Mouse (Mus musculus) left cerebral cortex, adult 2 months (tissue): ENCODE data around the gene Tbxas1. TPM values are rescaled to one million over a fixed set of nuclear protein-coding genes. Genes with fewer than 3 reads are reported as not detected.
A peak's percentile ranks its signal among the peaks of the same experiment; 100 is the strongest.

Experiments used
- DNase-seq, 2 experiments: peaks; one replicate each; pipeline ENCODE4 v3.0.0; 2021 to 2022; ENCODE audit warnings: low spot score in 2 of 2, mixed read lengths in 1 of 2; ENCODE audit errors: extremely low spot score in 1 of 2
- H3K27ac ChIP-seq: fragments of 200-600 bp; 2 replicates; pipeline ENCODE4 v1.8.1; 2022
- H3K4me3 ChIP-seq: fragments of 200-600 bp; 2 replicates; pipeline ENCODE4 v1.8.1; 2022
- CTCF ChIP-seq: fragments of 200-600 bp; IDR thresholded peaks from 2 replicates; pipeline ENCODE4 v1.8.1; 2022; ENCODE audit warnings: antibody characterized with exemption, mild to moderate bottlenecking, moderate library complexity
- intact Hi-C: fragments of 180-260 bp; cut with DNase I; formaldehyde crosslinking; loops from one replicate; pipeline ENCODE4 v1.15.1; 2025
- total RNA-seq, 2 experiments: library from RNA; stranded (reverse); gene quantifications; 2 replicates each; pipeline ENCODE4 v1.2.3; 2021

The Tbxas1 gene
- total RNA-seq, 2 experiments from 2014 or later, result 2.2 to 2.6 TPM

GRCm38 (mm10) chr6:38863595-38863994 is 11.6 kb upstream of the Tbxas1 start:
- no peak for DNase-seq
- intact Hi-C loops, result no loop called here
- Histone ChIP-seq H3K4me3 (no peak overlapping the region), H3K27ac (no peak overlapping the region)
- no peak for TF ChIP-seq CTCF

GRCm38 (mm10) chr6:38865805-38866204 is 9.4 kb upstream of the Tbxas1 start:
- Histone ChIP-seq H3K4me3 (no peak overlapping the region), H3K27ac (no peak overlapping the region)
- no peak for TF ChIP-seq CTCF
- no peak for DNase-seq
- intact Hi-C loops, result no loop called here

GRCm38 (mm10) chr6:38866357-38866756 is 8.8 kb upstream of the Tbxas1 start:
- intact Hi-C loops, result no loop called here
- Histone ChIP-seq H3K4me3 (no peak overlapping the region), H3K27ac (no peak overlapping the region)
- TF ChIP-seq CTCF, result no peak
- no peak for DNase-seq

- TF ChIP-seq CTCF, result no peak
- H3K27ac ChIP-seq, result no peak overlapping the region
- intact Hi-C loops, result no loop called here
- no peak overlapping the region for H3K4me3 ChIP-seq
- no peak for DNase-seq
These were observed 8.4 kb upstream of the Tbxas1 start for GRCm38 (mm10) chr6:38866761-38867160.

- DNase-seq, result no peak
- Histone ChIP-seq H3K4me3 (no peak overlapping the region), H3K27ac (no peak overlapping the region)
- intact Hi-C loops, result no loop called here
- TF ChIP-seq CTCF, result no peak
These were observed 7.9 kb upstream of the Tbxas1 start for GRCm38 (mm10) chr6:38867291-38867690.

- intact Hi-C loops, result no loop called here
- no peak for TF ChIP-seq CTCF
- DNase-seq, result no peak
- Histone ChIP-seq H3K4me3 (no peak overlapping the region), H3K27ac (no peak overlapping the region)
These were observed 6.2 kb upstream of the Tbxas1 start for GRCm38 (mm10) chr6:38868974-38869373.

- no peak for DNase-seq
- intact Hi-C loops, result loop anchor here (5.0 to 10.0 kb wide), 2 partner anchors 53 to 135 kb away; no protein-coding TSS in a partner anchor
- Histone ChIP-seq H3K27ac (no peak overlapping the region), H3K4me3 (no peak overlapping the region)
- no peak for TF ChIP-seq CTCF
These were observed 5.1 kb upstream of the Tbxas1 start for GRCm38 (mm10) chr6:38870070-38870469.

- TF ChIP-seq CTCF, result no peak
- intact Hi-C loops, result loop anchor here (5.0 to 10.0 kb wide), 2 partner anchors 54 to 136 kb away; no protein-coding TSS in a partner anchor
- no peak overlapping the region for H3K27ac ChIP-seq
- no peak for DNase-seq
- no peak overlapping the region for H3K4me3 ChIP-seq
These were observed 4.2 kb upstream of the Tbxas1 start for GRCm38 (mm10) chr6:38871051-38871450.

- intact Hi-C loops, result loop anchor here (5.0 to 10.0 kb wide), 2 partner anchors 56 to 139 kb away; no protein-coding TSS in a partner anchor
- DNase-seq, result no peak
- Histone ChIP-seq H3K27ac (no peak overlapping the region), H3K4me3 (no peak overlapping the region)
- no peak for TF ChIP-seq CTCF
These were observed 1.9 kb upstream of the Tbxas1 start for GRCm38 (mm10) chr6:38873316-38873715.

- intact Hi-C loops, result loop anchor here (2.0 to 10.0 kb wide), 3 partner anchors 57 to 193 kb away; no protein-coding TSS in a partner anchor
These were observed 1.2 kb upstream of the Tbxas1 start for GRCm38 (mm10) chr6:38874035-38874434.

GRCm38 (mm10) chr6:38874565-38875257 is 493 bp upstream of the Tbxas1 start:
- Histone ChIP-seq H3K27ac (peak overlapping the region; percentile 93), H3K4me3 (peak overlapping the region; percentile 96)
- intact Hi-C loops, result loop anchor here (2.0 to 10.0 kb wide), 3 partner anchors 57 to 192 kb away; no protein-coding TSS in a partner anchor
- DNase-seq, result no peak
- TF ChIP-seq CTCF, result no peak

More at GRCm38 (mm10) chr6:38874035-38874434, 1.2 kb upstream of the Tbxas1 start:
- Histone ChIP-seq H3K27ac (peak overlapping the region; percentile 93), H3K4me3 (peak overlapping the region; percentile 96)
- DNase-seq, result peak; percentile 30 to 57
- peak; percentile 77 for TF ChIP-seq CTCF

- no peak; the same call in 1 of the 2 replicates for TF ChIP-seq CTCF
- Histone ChIP-seq H3K4me3 (peak within 1 kb of the TSS; percentile 96), H3K27ac (peak within 1 kb of the TSS; percentile 93)
- DNase-seq, result peak; percentile 65 to 79
- intact Hi-C loops, result loop anchor here (1.0 to 10.0 kb wide), 2 partner anchors 35 to 141 kb away; no protein-coding TSS in a partner anchor
These were observed 1.1 kb downstream of the Tbxas1 start, which contains the start of gene Hipk2 for GRCm38 (mm10) chr6:38876071-38876911. Gene Hipk2 (minus strand): TSS chr6:38876165.
